Mouse (Mus musculus) hindbrain, embryonic 13.5 days (tissue): ENCODE data around the gene Tacc2. TPM values are rescaled to one million over a fixed set of nuclear protein-coding genes. Genes with fewer than 3 reads are reported as not detected.
A peak's percentile ranks its signal among the peaks of the same experiment; 100 is the strongest.
"Not testable (repeated sequence)": the region's sequence is repeated elsewhere in the genome, so short reads cannot be mapped to it uniquely, and the experiment has no call there.

ENCODE experiments used
- ATAC-seq: fragments of 200-750 bp; cut with Nextera tagmentation; 2 replicates; pipeline ENCODE4 v1.8.0; 2017; ENCODE audit warnings: moderate TSS enrichment; ENCODE audit not compliant: low FRiP score
- H3K27ac ChIP-seq: fragments of 300-500 bp; sonication (generic); 2 replicates; pipeline ENCODE4 v1.5.1; 2015; ENCODE audit warnings: inconsistent platforms, mild to moderate bottlenecking, moderate library complexity
- H3K27me3 ChIP-seq: fragments of 300-500 bp; sonication (generic); 2 replicates; pipeline ENCODE4 v1.6.1; 2015; ENCODE audit warnings: mild to moderate bottlenecking, inconsistent platforms
- H3K36me3 ChIP-seq: fragments of 300-500 bp; sonication (generic); 2 replicates; pipeline ENCODE4 v1.6.1; 2015; ENCODE audit warnings: mild to moderate bottlenecking, inconsistent platforms
- H3K4me1 ChIP-seq: fragments of 300-500 bp; sonication (generic); replicated peaks from 2 replicates; pipeline ENCODE4 v1.6.1; 2015; ENCODE audit warnings: inconsistent platforms
- H3K4me2 ChIP-seq: fragments of 300-500 bp; sonication (generic); 2 replicates; pipeline ENCODE4 v1.6.1; 2015; ENCODE audit warnings: inconsistent platforms, mild to moderate bottlenecking, moderate library complexity
- H3K4me3 ChIP-seq: fragments of 300-500 bp; sonication (generic); 2 replicates; pipeline ENCODE4 v1.5.1; 2015; ENCODE audit warnings: mild to moderate bottlenecking, inconsistent platforms
- H3K9ac ChIP-seq: fragments of 300-500 bp; sonication (generic); 2 replicates; pipeline ENCODE4 v1.6.1; 2015; ENCODE audit warnings: mild to moderate bottlenecking, inconsistent platforms
- H3K9me3 ChIP-seq: fragments of 300-500 bp; sonication (generic); 2 replicates; pipeline ENCODE4 v1.6.1; 2016; ENCODE audit warnings: inconsistent platforms
- WGBS: fragments of 180-500 bp; shearing (Covaris S2); methylation state at CpG from one replicate; pipeline ENCODE4 v1.1.7; 2015; 5-methylcytosine and 5-hydroxymethylcytosine counted together
- polyA plus RNA-seq: library from polyadenylated mRNA; unstranded; fragments of >200 nt; fragmentation: Nextera tagmentation; extraction: Ambion mirVana; gene quantifications from 2 replicates; pipeline ENCODE4 v1.2.1, GENCODE M21; 2015

Tacc2 gene
- polyA plus RNA-seq, 1 experiment from 2014 or later = 59.1 TPM

- 63% methylated on average over 4 of the region's 4 CpGs for WGBS
- Histone ChIP-seq H3K9ac (no peak overlapping the region), H3K9me3 (peaks cover 6% of the 10 kb centered on the region; the same call in 1 of the 2 replicates), H3K36me3 (peaks cover 7% of the 10 kb centered on the region), H3K27me3 (no peaks in the 10 kb centered on the region), H3K27ac (no peak overlapping the region), H3K4me3 (no peak overlapping the region), H3K4me1 (peaks cover 12% of the 10 kb centered on the region), H3K4me2 (no peak overlapping the region)
- ATAC-seq = no peak
These were observed 85.6 kb downstream of the Tacc2 start for GRCm38 (mm10) chr7:130662869-130663268.

GRCm38 (mm10) chr7:130664037-130664436 is 86.8 kb downstream of the Tacc2 start:
- ATAC-seq = no peak
- no peak overlapping the region for H3K27ac ChIP-seq
- no peak overlapping the region for H3K4me2 ChIP-seq
- no peak overlapping the region for H3K4me3 ChIP-seq
- no peak overlapping the region for H3K9ac ChIP-seq
- peaks cover 7% of the 10 kb centered on the region for H3K36me3 ChIP-seq
- WGBS = 95% methylated on average over 5 of the region's 5 CpGs
- peaks cover 21% of the 10 kb centered on the region for H3K4me1 ChIP-seq
- H3K9me3 ChIP-seq = peaks cover 6% of the 10 kb centered on the region; the same call in 1 of the 2 replicates
- no peaks in the 10 kb centered on the region for H3K27me3 ChIP-seq

GRCm38 (mm10) chr7:130664629-130665028 is 87.4 kb downstream of the Tacc2 start:
- Histone ChIP-seq H3K4me3 (no peak overlapping the region), H3K4me1 (peaks cover 27% of the 10 kb centered on the region), H3K9ac (no peak overlapping the region), H3K36me3 (peaks cover 7% of the 10 kb centered on the region), H3K27me3 (no peaks in the 10 kb centered on the region), H3K9me3 (peaks cover 6% of the 10 kb centered on the region; the same call in 1 of the 2 replicates), H3K27ac (no peak overlapping the region), H3K4me2 (no peak overlapping the region)
- ATAC-seq = no peak
- 88% methylated on average over 5 of the region's 5 CpGs for WGBS

GRCm38 (mm10) chr7:130665358-130665757 is 88.1 kb downstream of the Tacc2 start:
- peaks cover 7% of the 10 kb centered on the region for H3K36me3 ChIP-seq
- no peak for ATAC-seq
- 96% methylated on average over 9 of the region's 9 CpGs for WGBS
- H3K27me3 ChIP-seq = no peaks in the 10 kb centered on the region
- no peak overlapping the region for H3K4me3 ChIP-seq
- no peak overlapping the region for H3K27ac ChIP-seq
- H3K4me2 ChIP-seq = no peak overlapping the region
- peaks cover 32% of the 10 kb centered on the region for H3K4me1 ChIP-seq
- H3K9me3 ChIP-seq = peaks cover 6% of the 10 kb centered on the region; the same call in 1 of the 2 replicates
- H3K9ac ChIP-seq = no peak overlapping the region

DNA sequence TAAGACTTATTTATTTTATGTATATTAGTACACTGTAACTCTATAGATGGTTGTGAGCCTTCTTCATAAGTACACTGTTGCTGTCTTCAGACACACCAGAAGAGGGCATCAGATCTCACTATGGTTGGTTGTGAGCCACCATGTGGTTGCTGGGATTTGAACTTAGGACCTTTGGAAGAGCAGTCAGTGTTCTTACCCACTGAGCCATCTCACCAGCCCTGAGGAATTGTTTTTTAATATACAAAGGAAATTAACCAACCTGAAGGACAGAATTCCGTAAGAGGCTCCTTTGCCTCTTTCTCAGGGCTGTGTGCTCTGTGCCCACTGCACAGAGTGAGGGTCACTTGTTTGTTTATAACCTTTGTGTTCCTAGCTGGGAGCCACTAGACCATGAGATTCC is 90.8 kb downstream of the Tacc2 start:
- not testable (repeated sequence) for ATAC-seq
- peak overlapping the region; percentile 86 for H3K27ac ChIP-seq
- WGBS = 59% methylated on average over 1 of the region's 1 CpGs

GRCm38 (mm10) chr7:130668729-130669281 is 91.6 kb downstream of the Tacc2 start:
- H3K4me2 ChIP-seq = 0 out of 2 replicates have a peak overlapping the region, but pooled peaks have one; percentile 11
- ATAC-seq = peak; percentile 50
- H3K4me1 ChIP-seq = peaks cover 50% of the 10 kb centered on the region
- H3K9me3 ChIP-seq = peaks cover under 1% of the 10 kb centered on the region; the same call in 1 of the 2 replicates
- H3K4me3 ChIP-seq = no peak overlapping the region
- H3K36me3 ChIP-seq = peaks cover 5% of the 10 kb centered on the region; the same call in 1 of the 2 replicates
- 47% methylated on average over 7 of the region's 7 CpGs for WGBS
- no peaks in the 10 kb centered on the region for H3K27me3 ChIP-seq
- peak overlapping the region; percentile 26; the same call in 1 of the 2 replicates for H3K9ac ChIP-seq
- peak overlapping the region; percentile 86 for H3K27ac ChIP-seq

More for the DNA sequence above, 90.8 kb downstream of the Tacc2 start:
- not testable (repeated sequence) for H3K27me3 ChIP-seq, H3K4me2 ChIP-seq, H3K9me3 ChIP-seq, H3K4me3 ChIP-seq, H3K9ac ChIP-seq, H3K36me3 ChIP-seq
- peaks cover 42% of the 10 kb centered on the region for H3K4me1 ChIP-seq

DNA sequence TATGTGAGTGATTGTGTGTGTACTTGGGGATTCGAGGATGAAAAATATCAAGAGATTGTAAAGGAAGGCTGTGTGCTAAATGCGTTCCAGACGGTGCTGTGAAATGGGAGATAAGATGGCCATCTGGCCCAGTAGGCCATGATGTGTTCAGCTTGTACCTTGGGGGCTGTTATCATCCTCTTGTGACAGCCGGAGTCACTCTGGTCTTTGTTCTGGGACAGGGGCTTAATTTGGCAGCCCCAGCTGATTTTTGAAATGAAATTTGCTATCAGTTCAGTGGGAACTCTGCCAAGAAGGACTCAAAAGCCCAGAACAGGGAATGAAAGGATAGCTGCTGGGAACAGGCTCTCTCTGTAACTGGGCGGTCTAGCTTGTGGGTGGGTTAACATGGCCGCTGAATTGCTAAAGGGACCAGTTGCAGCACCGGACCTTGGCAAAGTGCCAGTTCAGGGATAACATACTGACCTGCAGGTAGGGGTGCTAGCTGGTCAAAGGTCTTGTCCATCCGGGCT is 92.2 kb downstream of the Tacc2 start:
- Histone ChIP-seq H3K4me1 (peaks cover 54% of the 10 kb centered on the region), H3K9ac (peak overlapping the region; percentile 26; the same call in 1 of the 2 replicates), H3K36me3 (no peaks in the 10 kb centered on the region; the same call in 1 of the 2 replicates), H3K4me2 (no peak overlapping the region), H3K27ac (peak overlapping the region; percentile 86), H3K9me3 (no peaks in the 10 kb centered on the region), H3K27me3 (no peaks in the 10 kb centered on the region), H3K4me3 (no peak overlapping the region)
- ATAC-seq = peak; percentile 67
- 36% methylated on average over 8 of the region's 8 CpGs for WGBS

- Histone ChIP-seq H3K9ac (no peak overlapping the region), H3K27ac (peak overlapping the region; percentile 56; the same call in 1 of the 2 replicates), H3K4me3 (no peak overlapping the region), H3K9me3 (no peaks in the 10 kb centered on the region), H3K4me1 (peaks cover 57% of the 10 kb centered on the region), H3K4me2 (no peak overlapping the region), H3K36me3 (no peaks in the 10 kb centered on the region), H3K27me3 (no peaks in the 10 kb centered on the region)
- WGBS = 75% methylated on average over 4 of the region's 4 CpGs
- ATAC-seq = no peak
These were observed 93.1 kb downstream of the Tacc2 start for GRCm38 (mm10) chr7:130670358-130670757.

GRCm38 (mm10) chr7:130671301-130671700 is 94.1 kb downstream of the Tacc2 start:
- no peak for ATAC-seq
- no peaks in the 10 kb centered on the region for H3K36me3 ChIP-seq
- H3K27me3 ChIP-seq = no peaks in the 10 kb centered on the region
- 61% methylated on average over 6 of the region's 6 CpGs for WGBS
- H3K4me1 ChIP-seq = peaks cover 57% of the 10 kb centered on the region
- no peak overlapping the region for H3K4me2 ChIP-seq
- no peaks in the 10 kb centered on the region for H3K9me3 ChIP-seq
- no peak overlapping the region for H3K9ac ChIP-seq
- peak overlapping the region; percentile 56; the same call in 1 of the 2 replicates for H3K27ac ChIP-seq
- no peak overlapping the region for H3K4me3 ChIP-seq

GRCm38 (mm10) chr7:130673169-130674033 is 96.2 kb downstream of the Tacc2 start:
- H3K27ac ChIP-seq = no peak overlapping the region
- ATAC-seq = peak; percentile 57; the same call in 1 of the 2 replicates

DNA sequence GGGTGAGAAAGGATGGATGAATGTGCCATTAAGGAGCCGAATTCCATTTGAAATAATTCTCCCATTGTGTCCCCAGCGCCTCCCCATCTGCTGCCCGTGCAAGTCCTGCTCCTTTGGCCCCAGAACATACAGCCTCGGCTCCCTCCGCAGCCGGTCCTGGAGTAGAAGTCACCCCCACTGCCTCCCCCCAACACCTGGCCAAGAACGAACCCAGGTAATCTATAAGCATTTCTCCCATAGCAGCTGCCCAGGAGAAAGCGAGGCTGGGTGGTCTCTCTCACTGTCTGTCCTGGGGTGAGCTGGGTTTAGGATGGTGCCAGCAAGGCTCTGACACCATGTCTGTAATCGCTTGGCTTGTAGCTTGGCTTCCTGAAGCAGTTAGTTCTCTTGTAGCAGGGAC is 97.3 kb downstream of the Tacc2 start:
- Histone ChIP-seq H3K27ac (peak overlapping the region; percentile 52; the same call in 1 of the 2 replicates), H3K36me3 (no peaks in the 10 kb centered on the region), H3K4me3 (no peak overlapping the region), H3K4me2 (no peak overlapping the region), H3K27me3 (no peaks in the 10 kb centered on the region), H3K4me1 (peaks cover 60% of the 10 kb centered on the region), H3K9ac (peak overlapping the region; percentile 8; the same call in 1 of the 2 replicates), H3K9me3 (no peaks in the 10 kb centered on the region)
- ATAC-seq = no peak
- 70% methylated on average over 9 of the region's 9 CpGs for WGBS

More at GRCm38 (mm10) chr7:130673169-130674033, 96.2 kb downstream of the Tacc2 start:
- no peaks in the 10 kb centered on the region for H3K9me3 ChIP-seq
- no peaks in the 10 kb centered on the region for H3K27me3 ChIP-seq
- H3K36me3 ChIP-seq = no peaks in the 10 kb centered on the region
- WGBS = 72% methylated on average over 9 of the region's 9 CpGs
- no peak overlapping the region for H3K4me3 ChIP-seq
- H3K9ac ChIP-seq = no peak overlapping the region
- peaks cover 69% of the 10 kb centered on the region for H3K4me1 ChIP-seq
- no peak overlapping the region for H3K4me2 ChIP-seq
